Mouse (Mus musculus): ENCODE measurements around the gene Shisa7.

GRCm38 (mm10) chr7:4816559-4816958, 27.9 kb downstream of the Shisa7 start:
- TF ChIP-seq CTCF (conservative IDR thresholded peaks at IDR 0.05; ENCODE audit: insufficient read depth, insufficient read length, low read depth, low read length) (no peak), POLR2A (IDR thresholded peaks at IDR 0.05; ENCODE audit: low read depth, low read length) (no peak)

Data from kidney, adult 2 months (tissue).